Comparison of ENCODE assay signal across 27 mouse cellular contexts in the genomic region with DNA sequence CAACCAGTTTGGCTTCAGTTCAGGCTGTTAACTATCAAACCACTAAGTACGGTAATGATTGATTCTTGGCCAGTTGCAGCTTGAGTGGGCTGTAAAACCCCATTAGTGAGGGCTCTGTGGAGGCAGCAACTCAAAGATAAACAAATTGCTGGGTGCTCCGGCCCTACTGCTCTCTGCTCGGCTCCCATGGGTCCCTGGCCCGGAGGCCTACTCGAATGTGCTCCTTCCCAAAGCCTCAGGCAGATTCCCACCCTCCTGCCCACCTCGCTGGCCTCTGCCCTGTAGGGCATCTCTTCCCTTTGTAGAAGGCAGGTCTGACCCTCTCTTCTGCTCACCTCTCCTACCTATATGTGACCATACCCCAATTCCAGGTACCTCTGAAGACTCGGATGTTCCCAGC. TPM values are rescaled to one million over a fixed set of nuclear protein-coding genes. Genes with fewer than 3 reads are reported as not detected.
DNase-seq lines count a peak whose midpoint lies in the region; ATAC-seq and TF ChIP-seq lines count a peak whose summit lies in the region.
"Had no signal": no experiment of that assay in that cellular context is flagged by ENCODE, and none has a peak within 500 bp of the region (broad histone marks: within the 10 kb centered on the region; RNA-seq: fewer than 3 reads in every experiment).

No protein-coding gene starts in this region.

- peaks cover 40% of the 10 kb centered on the region for H3K4me1 ChIP-seq in kidney, embryonic 15.5 days
- H3K4me1 ChIP-seq in MEL (ENCODE audit: control insufficient read depth in 1 of 2, insufficient read depth in 2 of 2, low read length in 2 of 2) = 0 out of 4 replicates have a peak, but pooled peaks cover 0 to 6% of the 10 kb centered on the region in 2 experiments
- H3K4me1 ChIP-seq in lung, adult 2 months (ENCODE audit: control insufficient read depth, insufficient read depth, low read length) = peaks cover 2% of the 10 kb centered on the region; the same call in 1 of the 2 replicates

- H3K27me3 ChIP-seq in kidney, embryonic 15.5 days = peaks cover 93% of the 10 kb centered on the region
- peaks cover 6 to 10% of the 10 kb centered on the region in 2 experiments for H3K27me3 ChIP-seq in MEL (ENCODE audit: control insufficient read depth in 1 of 2, insufficient read depth in 2 of 2, low read length in 2 of 2)

- peak; percentile 81 for DNase-seq in heart, adult 11 months
- no peak for DNase-seq in heart, postnatal 14 days
- no peak for DNase-seq in kidney, postnatal 14 days
- DNase-seq in kidney, postnatal 4 days = peak; percentile 29 to 51
- no peak for DNase-seq in kidney, adult 11 months
- no peak for DNase-seq in MEL (ENCODE audit: low read depth, low spot score)
- DNase-seq in lung, adult 2 months = no peak
- DNase-seq: adrenal gland, adult 2 months; adrenal gland, postnatal 14 days; cerebellum, adult 11 months; cerebellum, adult 2 months; cerebellum, adult 9-11 months; cerebellum, postnatal 25 days; gastrocnemius, postnatal 25 days; heart, adult 2 months had no signal

- H3K4me2 ChIP-seq in kidney, embryonic 15.5 days = no peak overlapping the region
- H3K4me2 ChIP-seq: embryonic facial prominence, embryonic 12.5 days; embryonic facial prominence, embryonic 15.5 days; forebrain, embryonic 15.5 days; heart, embryonic 13.5 days; hindbrain, embryonic 12.5 days; hindbrain, embryonic 15.5 days had no signal

- WGBS in kidney, embryonic 15.5 days = 25% methylated on average over 7 of the region's 7 CpGs
- WGBS in lung, adult 2 months = 67% methylated on average over 7 of the region's 7 CpGs

- peak overlapping the region; percentile 75 for H3K27ac ChIP-seq in kidney, embryonic 15.5 days
- no peak overlapping the region for H3K27ac ChIP-seq in MEL (ENCODE audit: control insufficient read depth, low read depth, low read length)
- H3K27ac ChIP-seq: embryonic facial prominence, embryonic 12.5 days; embryonic facial prominence, embryonic 15.5 days; forebrain, embryonic 15.5 days; heart, adult 2 months; heart, embryonic 10.5 days; heart, embryonic 13.5 days; hindbrain, embryonic 12.5 days; hindbrain, embryonic 15.5 days had no signal

- TF ChIP-seq EP300 in MEL (IDR thresholded peaks at IDR 0.05; ENCODE audit: low read depth in 1 of 2, low read length in 2 of 2) = no peak

- intact Hi-C loops in heart, postnatal 14 days (cut with DNase I) = no loop called here

- H3K9ac ChIP-seq in kidney, embryonic 15.5 days = no peak overlapping the region
- no peak overlapping the region for H3K9ac ChIP-seq in MEL (ENCODE audit: control insufficient read depth, low read depth, low read length, poor library complexity, severe bottlenecking)
- H3K9ac ChIP-seq: embryonic facial prominence, embryonic 12.5 days; embryonic facial prominence, embryonic 15.5 days; forebrain, embryonic 15.5 days; hindbrain, embryonic 12.5 days; hindbrain, embryonic 15.5 days had no signal

- no peak for TF ChIP-seq CTCF in MEL (IDR thresholded peaks at IDR 0.05 in 2 of 3, conservative IDR thresholded peaks at IDR 0.05 in 1 of 3; ENCODE audit: control insufficient read depth in 1 of 3, insufficient read depth in 1 of 3, low read depth in 2 of 3, low read length in 3 of 3, poor library complexity in 1 of 3, severe bottlenecking in 1 of 3)
- no peak for TF ChIP-seq CTCF in lung, adult 2 months (IDR thresholded peaks at IDR 0.05; ENCODE audit: insufficient read depth, low read length)

- TF ChIP-seq POLR2A in MEL (IDR thresholded peaks at IDR 0.05; ENCODE audit: control insufficient read depth in 1 of 2, insufficient read depth in 1 of 2, low read depth in 1 of 2, low read length in 2 of 2, poor library complexity in 1 of 2) = no peak
- no peak for TF ChIP-seq POLR2A in lung, adult 2 months (IDR thresholded peaks at IDR 0.05; ENCODE audit: borderline replicate concordance, extremely low read depth, low read depth, low read length)

- peak; percentile 34; the same call in 1 of the 2 replicates for ATAC-seq in kidney, embryonic 15.5 days (replicated peaks; ENCODE audit: low FRiP score)
- ATAC-seq: forebrain, embryonic 15.5 days had no signal

- H3K4me3 ChIP-seq in kidney, embryonic 15.5 days (replicated peaks) = no peak overlapping the region
- no peak overlapping the region for H3K4me3 ChIP-seq in MEL (ENCODE audit: control insufficient read depth in 1 of 2, insufficient read depth in 1 of 2, low read depth in 2 of 2, low read length in 2 of 2)
- no peak overlapping the region for H3K4me3 ChIP-seq in lung, adult 2 months (replicated peaks; ENCODE audit: extremely low read depth, low read depth, low read length)
- H3K4me3 ChIP-seq: embryonic facial prominence, embryonic 12.5 days; embryonic facial prominence, embryonic 15.5 days; forebrain, embryonic 15.5 days; heart, adult 2 months; heart, embryonic 10.5 days; heart, embryonic 13.5 days; hindbrain, embryonic 12.5 days; hindbrain, embryonic 15.5 days had no signal

- no peaks in the 10 kb centered on the region for H3K36me3 ChIP-seq in kidney, embryonic 15.5 days
- no peaks in the 10 kb centered on the region for H3K36me3 ChIP-seq in MEL (ENCODE audit: control insufficient read depth in 1 of 2, insufficient read depth in 2 of 2, low read length in 2 of 2)
- H3K36me3 ChIP-seq: embryonic facial prominence, embryonic 12.5 days; embryonic facial prominence, embryonic 15.5 days; forebrain, embryonic 15.5 days; heart, embryonic 10.5 days; heart, embryonic 13.5 days; hindbrain, embryonic 12.5 days; hindbrain, embryonic 15.5 days had no signal

- TF ChIP-seq RAD21 in MEL (IDR thresholded peaks at IDR 0.05; ENCODE audit: low read depth, low read length) = no peak

- H3K9me3 ChIP-seq in kidney, embryonic 15.5 days (replicated peaks) = no peaks in the 10 kb centered on the region
- no peaks in the 10 kb centered on the region for H3K9me3 ChIP-seq in MEL (replicated peaks; ENCODE audit: insufficient read depth, low read length)
- H3K9me3 ChIP-seq: embryonic facial prominence, embryonic 12.5 days; embryonic facial prominence, embryonic 15.5 days; forebrain, embryonic 15.5 days; heart, embryonic 10.5 days; heart, embryonic 13.5 days; hindbrain, embryonic 12.5 days; hindbrain, embryonic 15.5 days had no signal

- H3K79me2 ChIP-seq in MEL (ENCODE audit: control insufficient read depth, insufficient read depth, low read length, poor library complexity) = no peaks in the 10 kb centered on the region

TF ChIP-seq in MEL, 35 proteins besides CTCF, POLR2A, EP300 and RAD21:
- TF ChIP-seq TCF12 (IDR thresholded peaks at IDR 0.05; ENCODE audit: low read depth, low read length) (no peak), MAX (IDR thresholded peaks at IDR 0.05; ENCODE audit: low read length) (no peak), ZC3H11A (IDR thresholded peaks at IDR 0.05; ENCODE audit: low read depth, low read length) (no peak), CHD1 (IDR thresholded peaks at IDR 0.05; ENCODE audit: low read depth, low read length) (no peak), E2F4 (IDR thresholded peaks at IDR 0.05; ENCODE audit: borderline replicate concordance, low read depth, low read length) (no peak), MEF2A (IDR thresholded peaks at IDR 0.05; ENCODE audit: extremely low read depth, insufficient replicate concordance, low read depth, low read length, poor library complexity, severe bottlenecking) (no peak), RCOR1 (IDR thresholded peaks at IDR 0.05; ENCODE audit: low read depth, low read length) (peak; percentile 65; the same call in 1 of the 2 replicates), JUND (IDR thresholded peaks at IDR 0.05; ENCODE audit: low read depth, low read length) (no peak)

RNA-seq across cellular contexts. Expression of gene Fgf8, which starts 8.0 kb away (rescaled TPM):
- total RNA-seq in heart, postnatal 14 days (2021) = not detected
- polyA plus RNA-seq in kidney, embryonic 15.5 days (2015; fragmentation: Nextera tagmentation; extraction: Ambion mirVana) = 17.8 and 20.3 TPM in 2 replicates
- total RNA-seq in MEL (2012; rRNA removed) = not detected in 2 replicates
- polyA plus RNA-seq in MEL (2012; ENCODE audit: insufficient read depth in 1 of 2, insufficient read length in 2 of 2, low read depth in 1 of 2, low replicate concordance in 2 of 2, missing spikeins in 1 of 2) = not detected
- not detected in 2 replicates for polyA plus RNA-seq in lung, adult 2 months (2012; rRNA removed)
- total RNA-seq: adrenal gland, adult 2 months; adrenal gland, postnatal 14 days; common myeloid progenitor, adult 5-6 weeks; gastrocnemius, adult 8-10 months; gastrocnemius, postnatal 25 days; heart, adult 2 months; heart, postnatal 25 days; hematopoietic stem cell, adult 5-6 weeks had no signal
- polyA plus RNA-seq: cerebellum, adult 2 months; heart, adult 2 months had no signal

RNA-seq across cellular contexts. Expression of gene Npm3, which starts 14.6 kb away (rescaled TPM):
- total RNA-seq in heart, postnatal 14 days (2021) = 10 to 100 TPM; 13.0 to 18.9 TPM
- polyA plus RNA-seq in kidney, embryonic 15.5 days (2015; fragmentation: Nextera tagmentation; extraction: Ambion mirVana) = 20.8 and 28.5 TPM in 2 replicates
- total RNA-seq in MEL (2012; rRNA removed) = 417 and 426 TPM in 2 replicates
- polyA plus RNA-seq in MEL (2012; ENCODE audit: insufficient read depth in 1 of 2, insufficient read length in 2 of 2, low read depth in 1 of 2, low replicate concordance in 2 of 2, missing spikeins in 1 of 2) = 100 to 1,000 TPM in 1 of 2 experiments, not detected in 1; 602 TPM
- 39.0 and 41.3 TPM in 2 replicates for polyA plus RNA-seq in lung, adult 2 months (2012; rRNA removed)

RNA-seq across cellular contexts. Expression of gene Mgea5, which starts 48.9 kb away (rescaled TPM):
- 10 to 100 TPM; 65.7 TPM for total RNA-seq in heart, postnatal 14 days (2021)
- 47.4 and 53.3 TPM in 2 replicates for polyA plus RNA-seq in kidney, embryonic 15.5 days (2015; fragmentation: Nextera tagmentation; extraction: Ambion mirVana)
- 54.4 and 64.2 TPM in 2 replicates for total RNA-seq in MEL (2012; rRNA removed)
- 10 to 100 TPM in 1 of 2 experiments, not detected in 1; 67.0 TPM for polyA plus RNA-seq in MEL (2012; ENCODE audit: insufficient read depth in 1 of 2, insufficient read length in 2 of 2, low read depth in 1 of 2, low replicate concordance in 2 of 2, missing spikeins in 1 of 2)
- 18.5 and 35.6 TPM in 2 replicates for polyA plus RNA-seq in lung, adult 2 months (2012; rRNA removed)

Comparison
In these comparisons a context has a peak if more than half of its experiments do, and no peak if none do; other contexts are left out.
1. DNase-seq: peak in heart, adult 11 months (single experiment) and kidney, postnatal 4 days (2 of 2); none in heart, postnatal 14 days (0 of 2), kidney, postnatal 14 days (single experiment), kidney, adult 11 months (single experiment), MEL (single experiment) and lung, adult 2 months (single experiment).
2. RNA of gene Fgf8, which starts 8.0 kb away (polyA plus RNA-seq): 17.8 to 20.3 TPM in kidney, embryonic 15.5 days; not detected in MEL and not detected in lung, adult 2 months; every median in the first group is over 10 times any median in the second.